Mouse (Mus musculus) CD4-positive naive resting alpha-beta T cell, adult 76 days (primary cell): ENCODE data around the gene Lgr5. TPM values are rescaled to one million over a fixed set of nuclear protein-coding genes. Genes with fewer than 3 reads are reported as not detected.

ENCODE experiments used
- total RNA-seq: library from RNA; stranded (reverse); gene quantifications from one replicate; pipeline ENCODE4 v1.2.4, GENCODE M21; 2023

Lgr5 gene
- total RNA-seq: not detected

DNA sequence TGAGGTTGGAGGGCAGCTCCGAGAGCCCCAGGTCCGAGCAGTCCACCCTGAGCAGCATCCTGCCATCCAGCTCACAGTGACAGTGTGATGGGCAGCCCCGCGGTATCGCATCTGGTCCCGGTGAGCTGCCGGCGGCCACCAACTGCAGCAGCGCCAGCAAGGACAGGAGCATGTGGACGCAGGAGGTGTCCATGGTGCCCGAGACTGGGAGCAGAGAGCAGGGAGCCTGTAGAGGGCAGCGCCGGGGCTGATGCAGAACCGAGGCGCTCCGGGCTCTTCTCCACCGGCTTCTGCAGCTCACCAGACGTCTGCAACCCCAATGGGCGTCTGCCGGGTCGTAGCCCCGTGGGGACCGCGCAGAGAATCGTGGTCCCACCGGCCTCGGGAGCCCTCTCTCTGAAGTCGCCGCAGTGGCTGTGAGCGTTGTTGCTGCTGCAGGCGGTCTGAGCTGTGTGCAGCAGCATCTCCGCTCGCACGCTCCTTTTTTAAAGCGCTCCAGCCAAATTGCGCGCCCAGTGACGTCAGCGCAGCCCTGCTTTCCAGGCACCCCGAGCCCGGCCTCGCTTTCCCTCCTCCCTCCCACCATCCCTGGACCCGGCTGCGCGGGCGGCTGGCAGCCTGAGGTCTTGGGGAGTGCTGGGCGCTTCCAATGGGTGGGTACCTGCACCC lies at the start of gene Lgr5:
TSS of gene Lgr5 (minus strand) at position 480 of the 669 bp plus-strand sequence.

DNA sequence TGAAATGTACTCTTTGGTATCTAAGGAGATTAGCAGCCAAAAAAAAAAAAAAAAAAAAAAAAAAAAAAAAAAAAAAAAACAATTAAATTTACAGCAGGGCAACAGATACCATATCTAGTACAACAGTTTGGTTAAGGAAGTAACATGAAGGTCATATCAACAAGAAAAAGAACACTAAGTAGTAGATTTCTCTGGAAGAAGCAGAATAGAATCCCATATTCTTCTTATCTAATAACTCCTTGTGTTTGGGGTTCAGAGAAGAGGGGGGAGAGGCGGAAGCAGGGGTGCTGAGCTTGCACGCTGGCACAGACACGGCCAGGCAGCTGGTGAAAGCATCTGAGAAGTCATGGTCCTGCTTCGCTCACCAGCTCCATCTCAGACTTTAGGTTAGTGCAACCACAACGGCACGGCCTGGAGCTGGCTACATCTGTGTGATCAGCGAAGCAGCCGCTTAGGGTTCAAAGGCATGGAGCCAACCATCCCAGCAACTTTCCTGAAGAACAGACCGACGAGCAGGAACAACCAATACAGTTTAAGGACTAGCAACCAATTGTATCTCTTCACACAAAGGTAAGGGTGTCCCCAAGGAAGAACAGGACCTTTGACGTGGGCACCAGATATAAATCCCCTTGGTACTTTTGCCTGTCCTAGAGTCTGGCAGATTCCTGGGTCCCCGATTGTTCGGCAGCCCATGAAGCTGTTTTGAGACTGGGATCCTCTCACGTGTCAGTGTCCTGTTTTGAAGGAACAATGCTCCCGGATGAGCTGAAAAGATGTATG lies 17.7 kb downstream of the Lgr5 start, which contains the start of gene A930009A15Rik:
TSS of gene A930009A15Rik (plus strand) at position 275 of the 780 bp plus-strand sequence.

Other genes with a start within 250 kb of the Lgr5 start
- 18.9 TPM for gene Tmem19, start 225.3 kb downstream of the Lgr5 start, total RNA-seq
- 7.2 TPM for gene Thap2, start 203.3 kb downstream of the Lgr5 start, total RNA-seq
- gene Zfc3h1, start 202.8 kb downstream of the Lgr5 start, total RNA-seq: 63.1 TPM
- gene A930009A15Rik, start 17.8 kb downstream of the Lgr5 start, total RNA-seq: not detected
- gene Tspan8, start 229.1 kb upstream of the Lgr5 start, total RNA-seq: 0.50 TPM